Mouse (Mus musculus) intestine, embryonic 15.5 days (tissue): Measurements from ENCODE around the gene Fzd5. TPM values are rescaled to one million over a fixed set of nuclear protein-coding genes. Genes with fewer than 3 reads are reported as not detected.

Experiments
- ATAC-seq: fragments of 200-750 bp; cut with Nextera tagmentation; 2 replicates; pipeline ENCODE4 v1.8.0; 2017; ENCODE audit warnings: moderate TSS enrichment, moderate library complexity
- H3K27ac ChIP-seq: fragments of 300-500 bp; sonication (generic); 2 replicates; pipeline ENCODE4 v1.5.1; 2015; ENCODE audit warnings: mild to moderate bottlenecking, inconsistent platforms
- H3K27me3 ChIP-seq: fragments of 300-500 bp; sonication (generic); replicated peaks from 2 replicates; pipeline ENCODE4 v1.6.1; 2015; ENCODE audit warnings: inconsistent platforms
- H3K36me3 ChIP-seq: fragments of 300-500 bp; sonication (generic); 2 replicates; pipeline ENCODE4 v1.6.1; 2015; ENCODE audit warnings: inconsistent platforms
- H3K4me1 ChIP-seq: fragments of 300-500 bp; sonication (generic); replicated peaks from 2 replicates; pipeline ENCODE4 v1.6.1; 2015; ENCODE audit warnings: inconsistent platforms
- H3K4me2 ChIP-seq: fragments of 300-500 bp; sonication (generic); replicated peaks from 2 replicates; pipeline ENCODE4 v1.6.1; 2015; ENCODE audit warnings: mild to moderate bottlenecking, inconsistent platforms
- H3K4me3 ChIP-seq: fragments of 300-500 bp; sonication (generic); replicated peaks from 2 replicates; pipeline ENCODE4 v1.5.1; 2015; ENCODE audit warnings: inconsistent platforms
- H3K9ac ChIP-seq: fragments of 300-500 bp; sonication (generic); 2 replicates; pipeline ENCODE4 v1.6.1; 2015; ENCODE audit warnings: inconsistent platforms
- H3K9me3 ChIP-seq: fragments of 300-500 bp; sonication (generic); 2 replicates; pipeline ENCODE4 v1.6.1; 2016; ENCODE audit warnings: inconsistent platforms
- WGBS: fragments of 180-500 bp; shearing (Covaris S2); methylation state at CpG from one replicate; pipeline ENCODE4 v1.1.7; 2015; 5-methylcytosine and 5-hydroxymethylcytosine counted together
- polyA plus RNA-seq: library from polyadenylated mRNA; unstranded; fragments of >200 nt; fragmentation: Nextera tagmentation; extraction: Ambion mirVana; gene quantifications from 2 replicates; pipeline ENCODE4 v1.2.1, GENCODE M21; 2015

Gene Fzd5
- polyA plus RNA-seq, 1 experiment from 2014 or later, result 8.0 TPM

DNA sequence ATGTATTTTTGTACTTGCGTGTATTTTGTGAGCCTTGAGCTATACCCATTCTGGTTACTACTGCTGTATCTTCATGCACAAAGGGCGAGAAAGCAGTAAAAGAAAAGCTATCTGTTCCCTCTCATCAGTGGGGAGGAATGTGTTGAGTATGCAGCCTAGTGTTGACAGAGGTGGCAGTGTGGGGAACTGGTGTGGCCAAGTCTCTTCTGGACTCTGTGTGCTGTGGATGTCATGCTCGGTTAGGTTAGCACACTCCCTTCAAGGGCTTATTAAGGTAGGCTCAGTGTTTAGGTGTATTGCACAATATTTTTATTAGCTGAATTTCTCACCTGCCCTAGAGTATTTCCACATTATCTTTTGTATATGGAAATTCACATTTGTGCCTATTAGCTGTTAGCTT is 35.8 kb downstream of the Fzd5 start:
- Histone ChIP-seq H3K9ac (no peak overlapping the region), H3K4me2 (no peak overlapping the region), H3K27me3 (no peaks in the 10 kb centered on the region), H3K4me1 (0 out of 2 replicates have a peak, but pooled peaks cover 2% of the 10 kb centered on the region), H3K27ac (no peak overlapping the region), H3K4me3 (no peak overlapping the region), H3K9me3 (no peaks in the 10 kb centered on the region), H3K36me3 (0 out of 2 replicates have a peak, but pooled peaks cover 3% of the 10 kb centered on the region)
- WGBS, result 69% methylated on average over 3 of the region's 3 CpGs
- no peak for ATAC-seq

- Histone ChIP-seq H3K4me2 (no peak overlapping the region), H3K27me3 (no peaks in the 10 kb centered on the region), H3K36me3 (no peaks in the 10 kb centered on the region), H3K4me3 (no peak overlapping the region), H3K9ac (no peak overlapping the region), H3K9me3 (no peaks in the 10 kb centered on the region), H3K27ac (no peak overlapping the region), H3K4me1 (0 out of 2 replicates have a peak, but pooled peaks cover 2% of the 10 kb centered on the region)
- no peak for ATAC-seq
- WGBS, result 88% methylated on average over 3 of the region's 3 CpGs
Measured at GRCm38 (mm10) chr1:64695156-64695555, 42.4 kb downstream of the Fzd5 start.

- Histone ChIP-seq H3K9me3 (no peaks in the 10 kb centered on the region), H3K27ac (0 out of 2 replicates have a peak overlapping the region, but pooled peaks have one; percentile 67), H3K27me3 (no peaks in the 10 kb centered on the region), H3K4me2 (peak overlapping the region; percentile 83), H3K4me1 (no peaks in the 10 kb centered on the region), H3K4me3 (peak overlapping the region; percentile 96), H3K36me3 (no peaks in the 10 kb centered on the region), H3K9ac (peak overlapping the region; percentile 86)
- no peak for ATAC-seq
- 1% methylated on average over 9 of the region's 9 CpGs for WGBS
Measured at GRCm38 (mm10) chr1:64691581-64691980, 46.0 kb downstream of the Fzd5 start.

DNA sequence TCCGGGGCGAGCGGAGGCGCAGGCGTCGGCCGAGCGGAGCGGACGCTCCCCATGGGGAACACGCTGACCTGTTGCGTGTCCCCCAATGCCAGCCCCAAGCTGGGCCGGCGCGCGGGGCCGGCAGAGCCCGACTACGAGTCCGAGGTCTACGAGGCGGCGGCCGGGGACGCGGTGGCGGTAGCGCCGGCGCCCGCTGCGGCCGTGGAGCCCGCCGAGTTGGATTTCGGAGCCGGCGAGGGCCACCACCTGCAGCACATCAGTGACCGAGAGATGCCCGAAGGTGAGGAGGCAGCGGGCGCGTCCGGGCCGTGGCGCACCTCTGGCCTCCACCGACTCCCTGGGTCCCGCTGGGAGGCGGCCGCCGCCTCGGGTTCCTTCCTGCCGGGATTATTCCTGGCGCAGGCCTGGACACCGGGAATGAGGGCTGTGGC is 46.4 kb downstream of the Fzd5 start:
- WGBS, result under 1% methylated on average over 50 of the region's 55 CpGs
- H3K9me3 ChIP-seq, result no peaks in the 10 kb centered on the region
- peak overlapping the region; percentile 96 for H3K4me3 ChIP-seq
- no peak; the same call in 1 of the 2 replicates for ATAC-seq
- no peaks in the 10 kb centered on the region for H3K36me3 ChIP-seq
- peak overlapping the region; percentile 86 for H3K9ac ChIP-seq
- no peaks in the 10 kb centered on the region for H3K4me1 ChIP-seq
- peak overlapping the region; percentile 83 for H3K4me2 ChIP-seq
- H3K27ac ChIP-seq, result peak overlapping the region; percentile 67
- no peaks in the 10 kb centered on the region for H3K27me3 ChIP-seq

DNA sequence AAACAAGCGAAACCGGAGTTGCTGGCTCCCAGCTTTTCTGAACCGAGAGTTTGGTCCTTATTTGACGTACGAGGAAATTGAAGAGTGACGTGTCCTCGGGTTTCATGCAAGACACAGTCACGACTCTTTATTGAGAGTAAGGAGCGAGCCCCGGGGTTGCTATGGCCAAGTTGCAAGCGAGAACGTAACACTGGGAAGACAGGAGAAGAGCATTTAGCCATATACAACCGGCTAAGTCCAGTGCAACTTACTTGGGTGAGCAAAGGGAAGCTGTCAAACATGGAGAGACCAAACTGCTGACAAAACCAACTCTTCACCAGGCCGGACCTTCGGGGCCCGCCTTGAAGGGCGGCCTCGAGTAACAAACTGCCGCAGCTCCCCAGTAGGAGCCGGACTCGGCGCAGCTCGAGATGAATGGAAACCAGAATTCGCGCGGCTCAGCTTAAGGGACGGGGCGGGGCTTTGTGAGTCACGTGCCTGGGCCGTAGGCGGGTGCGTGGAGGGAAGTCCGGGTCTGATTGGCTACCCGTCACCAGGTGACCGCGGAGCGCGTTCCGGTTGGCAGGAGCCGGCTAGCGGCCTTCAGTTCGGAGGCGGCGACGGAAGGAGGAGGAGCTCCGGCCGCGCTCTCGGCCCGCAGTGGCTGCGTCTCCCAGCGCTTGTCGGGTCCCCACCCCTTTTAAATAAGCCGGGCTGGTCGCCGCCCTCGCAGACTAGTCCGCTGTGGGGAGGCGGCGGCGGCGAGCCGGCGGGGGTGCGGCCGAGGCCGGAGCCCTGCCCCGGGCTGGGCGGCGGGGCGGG is 47.1 kb downstream of the Fzd5 start, which contains the start of gene Ccnyl1:
Gene Ccnyl1 (plus strand): TSS at position 243 of the 801 bp plus-strand sequence.
- peak within 1 kb of the TSS; percentile 96 for H3K4me3 ChIP-seq
- WGBS, result under 1% methylated on average over 71 of the region's 71 CpGs
- H3K9ac ChIP-seq, result peak within 1 kb of the TSS; percentile 86
- H3K27ac ChIP-seq, result peak within 1 kb of the TSS; percentile 67
- no peaks in the 10 kb centered on the region for H3K36me3 ChIP-seq
- H3K9me3 ChIP-seq, result no peaks in the 10 kb centered on the region
- peak within 1 kb of the TSS; percentile 85 for H3K4me2 ChIP-seq
- no peaks in the 10 kb centered on the region for H3K4me1 ChIP-seq
- H3K27me3 ChIP-seq, result no peaks in the 10 kb centered on the region
- ATAC-seq, result peak; percentile 100

DNA sequence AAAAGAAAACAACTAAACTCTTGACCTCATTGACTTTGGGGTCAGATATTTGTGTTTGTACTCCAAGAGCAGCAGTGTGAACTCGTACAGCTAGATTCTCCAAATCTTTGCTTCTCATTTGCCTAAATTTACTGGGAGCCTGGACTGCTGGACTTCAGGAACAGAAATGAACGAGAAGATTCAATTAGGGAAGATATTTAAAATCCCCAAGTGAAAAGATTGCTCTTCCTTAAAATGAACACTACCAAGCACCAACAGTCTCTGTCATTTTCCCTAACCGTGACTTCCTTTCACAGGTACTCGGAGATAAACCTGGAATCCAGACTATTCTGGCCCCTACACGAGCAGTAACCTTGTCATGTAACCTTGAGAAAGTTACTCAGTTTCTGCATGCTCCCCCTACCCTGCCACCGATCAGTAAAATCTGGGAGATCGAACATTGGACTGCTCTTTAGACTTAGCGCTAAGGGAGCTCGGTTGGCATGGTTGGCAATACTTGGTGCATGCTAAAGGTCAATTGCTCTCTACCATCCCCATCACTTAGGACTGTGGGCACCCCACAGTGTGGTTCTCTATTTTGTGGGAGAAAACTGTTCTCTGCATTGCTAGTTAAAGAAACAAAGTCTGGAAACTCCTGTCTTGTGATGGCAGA is 47.9 kb downstream of the Fzd5 start:
- no peaks in the 10 kb centered on the region for H3K36me3 ChIP-seq
- no peaks in the 10 kb centered on the region for H3K9me3 ChIP-seq
- H3K27ac ChIP-seq, result peak overlapping the region; percentile 64; the same call in 1 of the 2 replicates
- WGBS, result 24% methylated on average over 9 of the region's 9 CpGs
- H3K27me3 ChIP-seq, result no peaks in the 10 kb centered on the region
- H3K9ac ChIP-seq, result peak overlapping the region; percentile 56
- H3K4me3 ChIP-seq, result peak overlapping the region; percentile 96
- H3K4me2 ChIP-seq, result peak overlapping the region; percentile 85
- no peak for ATAC-seq
- H3K4me1 ChIP-seq, result no peaks in the 10 kb centered on the region

DNA sequence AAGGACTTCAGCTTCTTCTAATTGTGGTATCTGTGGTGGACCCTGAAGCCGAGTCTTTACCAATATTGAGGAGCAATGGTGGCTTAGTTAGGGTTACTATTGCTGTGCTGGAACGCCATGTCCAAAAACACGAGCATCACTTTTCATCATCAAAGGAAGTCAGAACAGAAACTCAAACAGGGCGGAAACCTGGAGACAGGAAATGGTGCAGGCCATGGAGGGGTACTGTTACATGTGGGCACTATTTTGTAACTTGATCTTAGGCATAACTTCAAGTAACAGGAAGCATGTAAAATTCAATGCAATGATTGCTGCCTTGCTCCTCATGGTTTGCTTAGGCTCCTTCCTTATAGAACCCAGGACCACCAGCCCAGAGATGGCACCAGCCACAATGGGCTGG is 49.5 kb downstream of the Fzd5 start:
- ATAC-seq, result no peak
- Histone ChIP-seq H3K9me3 (no peaks in the 10 kb centered on the region), H3K4me3 (no peak overlapping the region), H3K4me2 (no peak overlapping the region), H3K9ac (no peak overlapping the region), H3K27me3 (no peaks in the 10 kb centered on the region), H3K36me3 (no peaks in the 10 kb centered on the region), H3K27ac (no peak overlapping the region), H3K4me1 (no peaks in the 10 kb centered on the region)
- WGBS, result 78% methylated on average over 4 of the region's 4 CpGs

DNA sequence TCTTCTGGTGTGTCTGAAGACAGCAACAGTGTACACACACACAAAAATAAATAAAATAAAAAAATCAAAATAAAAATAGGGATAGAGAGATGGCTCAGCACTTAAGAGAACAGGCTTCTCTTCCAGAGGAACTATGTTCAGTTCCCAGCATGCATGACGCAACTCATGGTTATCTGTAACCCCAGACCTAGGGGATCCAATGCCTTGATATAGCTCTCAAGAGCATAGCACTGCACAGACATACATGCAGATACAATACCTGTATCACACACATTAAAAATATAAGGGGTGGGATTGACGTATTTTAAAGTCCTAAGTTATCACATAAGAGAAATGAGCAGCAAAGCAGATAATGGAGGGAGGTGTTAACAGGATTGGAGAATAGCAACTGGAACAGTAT is 53.1 kb downstream of the Fzd5 start:
- H3K9ac ChIP-seq, result no peak overlapping the region
- no peak overlapping the region for H3K27ac ChIP-seq
- no peak overlapping the region for H3K4me3 ChIP-seq
- no peak overlapping the region for H3K4me2 ChIP-seq
- no peaks in the 10 kb centered on the region for H3K9me3 ChIP-seq
- no peak for ATAC-seq
- no peaks in the 10 kb centered on the region for H3K36me3 ChIP-seq
- H3K4me1 ChIP-seq, result no peaks in the 10 kb centered on the region
- 97% methylated on average over 2 of the region's 2 CpGs for WGBS
- H3K27me3 ChIP-seq, result no peaks in the 10 kb centered on the region

GRCm38 (mm10) chr1:64683039-64683438 is 54.5 kb downstream of the Fzd5 start:
- no peaks in the 10 kb centered on the region for H3K27me3 ChIP-seq
- no peaks in the 10 kb centered on the region for H3K36me3 ChIP-seq
- H3K4me3 ChIP-seq, result no peak overlapping the region
- WGBS, result 92% methylated on average over 3 of the region's 3 CpGs
- no peak for ATAC-seq
- no peaks in the 10 kb centered on the region for H3K4me1 ChIP-seq
- H3K9me3 ChIP-seq, result no peaks in the 10 kb centered on the region
- H3K4me2 ChIP-seq, result no peak overlapping the region
- no peak overlapping the region for H3K9ac ChIP-seq
- no peak overlapping the region for H3K27ac ChIP-seq

DNA sequence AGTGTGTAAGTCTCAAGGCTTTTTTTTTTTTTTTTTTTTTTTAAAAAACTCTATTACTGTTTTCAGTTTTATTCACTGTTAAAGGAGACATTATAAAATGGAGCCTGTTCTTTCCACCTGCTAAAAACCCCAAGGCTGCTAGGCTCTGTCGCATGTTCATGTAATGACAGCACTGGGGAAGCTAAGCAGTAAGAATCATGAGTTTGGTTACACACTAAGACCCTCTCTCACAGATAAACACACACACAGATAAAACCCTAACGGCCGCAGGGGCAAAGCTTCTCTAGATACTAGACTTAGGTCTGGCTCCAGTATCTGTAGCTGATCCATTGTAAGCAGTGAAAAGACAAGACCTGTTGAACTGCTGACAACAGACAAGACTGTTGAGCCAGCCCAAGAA is 56.1 kb downstream of the Fzd5 start:
- no peak overlapping the region for H3K4me3 ChIP-seq
- H3K27ac ChIP-seq, result no peak overlapping the region
- no peak overlapping the region for H3K4me2 ChIP-seq
- 80% methylated on average over 3 of the region's 3 CpGs for WGBS
- H3K9ac ChIP-seq, result no peak overlapping the region
- ATAC-seq, result no peak
- no peaks in the 10 kb centered on the region for H3K27me3 ChIP-seq
- H3K4me1 ChIP-seq, result no peaks in the 10 kb centered on the region
- no peaks in the 10 kb centered on the region for H3K36me3 ChIP-seq
- H3K9me3 ChIP-seq, result no peaks in the 10 kb centered on the region
